Mouse (Mus musculus): ENCODE measurements around the gene Exoc3l2.

Gene Exoc3l2

DNA sequence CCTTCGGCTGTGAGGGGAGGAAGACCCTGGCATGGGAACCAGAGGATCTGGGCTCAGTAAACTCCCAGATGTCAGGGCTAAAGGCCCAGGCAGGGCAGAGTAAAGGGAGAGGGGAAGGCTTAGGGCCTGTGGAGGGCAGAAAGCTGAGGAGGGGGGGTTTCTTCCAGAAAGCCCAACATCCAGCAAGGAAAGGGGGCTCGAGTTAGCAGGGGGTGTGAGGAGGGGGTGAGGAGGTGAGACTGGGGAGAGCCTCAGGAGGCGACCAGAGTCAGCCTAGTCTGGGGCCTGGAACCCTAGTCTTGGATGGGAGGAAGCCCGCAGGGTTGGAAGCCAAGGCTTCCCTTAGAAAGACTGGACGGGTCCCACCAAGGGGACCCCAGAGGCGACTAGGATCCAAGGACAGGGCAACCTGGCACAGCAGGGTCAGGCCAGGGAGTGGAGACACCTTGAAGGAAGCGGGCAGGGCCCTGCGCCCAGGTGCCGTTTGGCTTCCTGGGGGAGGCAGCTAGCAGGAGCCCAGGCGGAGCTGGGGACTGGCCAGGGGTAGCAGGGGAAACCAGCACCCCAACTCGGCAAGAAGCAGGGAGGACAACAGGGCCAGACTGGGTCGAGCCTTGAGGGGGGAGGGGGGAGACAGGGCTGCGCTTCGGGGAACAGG, 5.6 kb upstream of the Exoc3l2 start:
- no peak for DNase-seq

GRCm38 (mm10) chr7:19458072-19458486, 5.1 kb upstream of the Exoc3l2 start:
- peak; percentile 44 to 54 for DNase-seq

DNA sequence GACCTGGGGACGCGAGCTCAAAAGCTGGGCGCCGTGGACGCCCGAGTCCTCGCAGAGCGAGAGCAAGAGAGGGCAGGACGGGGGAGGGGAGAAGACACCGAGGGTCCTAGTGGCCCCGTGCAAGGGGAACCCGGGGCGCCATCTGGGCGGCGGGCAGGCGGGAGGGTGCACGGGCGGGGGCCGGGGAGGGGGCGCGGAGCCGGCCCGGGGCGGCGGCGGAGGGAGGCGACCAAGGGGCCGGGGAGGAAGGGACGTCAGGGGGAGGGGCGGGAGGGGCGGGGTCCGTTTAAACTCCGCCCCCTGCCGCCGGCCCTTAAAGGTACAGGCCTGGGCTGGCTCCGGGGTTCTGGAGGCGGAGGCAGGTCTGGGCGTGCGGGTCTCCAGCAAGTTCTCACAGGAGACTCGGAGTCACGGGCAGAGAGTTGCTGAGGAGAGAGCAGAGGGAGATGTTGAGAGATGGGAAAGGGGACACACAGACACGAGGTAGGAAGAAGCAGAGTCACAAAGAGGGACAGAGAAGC, 4.5 kb upstream of the Exoc3l2 start, which contains the start of gene Mark4:
Gene Mark4 (minus strand): TSS at position 231 of the 521 bp plus-strand sequence.
- DNase-seq = peak; percentile 75

- DNase-seq = no peak
These were observed 3.8 kb upstream of the Exoc3l2 start for GRCm38 (mm10) chr7:19459144-19459870.

DNA sequence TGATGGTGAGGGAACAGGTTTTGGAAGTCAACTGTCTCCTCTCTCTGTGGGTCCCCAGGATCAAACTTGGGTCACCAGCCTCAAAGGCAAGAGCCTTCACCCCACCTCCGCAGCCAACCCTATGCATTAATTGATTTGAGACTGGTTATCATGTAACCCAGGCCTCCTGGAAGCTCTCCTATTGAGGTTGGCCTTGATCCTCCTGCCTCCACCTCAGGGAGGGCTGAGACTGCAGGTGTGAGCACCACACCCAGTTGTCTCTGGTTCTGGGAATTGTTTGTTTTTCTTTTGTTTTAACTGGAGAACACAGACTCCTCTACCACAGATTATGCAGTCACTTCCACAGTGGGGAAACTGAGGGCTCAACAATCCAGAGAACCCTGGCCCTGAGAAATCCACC, 2.6 kb upstream of the Exoc3l2 start:
- no peak for DNase-seq

- DNase-seq = peak; percentile 59 to 80
These were observed 1.6 kb upstream of the Exoc3l2 start for GRCm38 (mm10) chr7:19461488-19461887.

DNA sequence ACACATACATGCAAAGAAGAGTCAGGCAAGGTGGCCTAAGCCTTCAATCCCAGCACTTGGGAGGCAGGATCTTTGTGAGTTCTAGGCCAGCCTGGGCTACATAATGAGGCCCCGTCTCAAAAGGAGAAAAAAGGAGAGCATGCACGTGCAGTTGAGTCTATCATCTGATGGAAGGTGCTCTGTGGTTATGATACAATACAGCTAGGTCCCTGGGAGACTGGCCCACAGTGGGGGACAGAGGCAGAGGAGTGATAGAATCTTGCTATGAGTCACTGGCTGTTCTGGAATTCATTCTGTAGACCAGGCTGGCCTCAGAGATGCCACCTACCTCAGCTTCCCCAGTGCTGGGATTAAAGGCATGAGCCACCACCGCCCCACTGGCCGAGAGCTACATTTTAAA, 688 bp upstream of the Exoc3l2 start:
- DNase-seq = no peak

GRCm38 (mm10) chr7:19464367-19465307, 1.5 kb downstream of the Exoc3l2 start:
- no peak for DNase-seq

GRCm38 (mm10) chr7:19466602-19467145, 3.5 kb downstream of the Exoc3l2 start:
- peak in 1 of 2 experiments; percentile 53 for DNase-seq

- DNase-seq = peak in 1 of 2 experiments; percentile 46
These were observed 4.5 kb downstream of the Exoc3l2 start for GRCm38 (mm10) chr7:19467638-19468037.

GRCm38 (mm10) chr7:19468279-19468678, 5.1 kb downstream of the Exoc3l2 start:
- no peak for DNase-seq

- DNase-seq = no peak
These were observed 6.3 kb downstream of the Exoc3l2 start for GRCm38 (mm10) chr7:19469404-19469803.

GRCm38 (mm10) chr7:19470308-19470707, 7.2 kb downstream of the Exoc3l2 start:
- no peak for DNase-seq

GRCm38 (mm10) chr7:19472403-19472802, 9.3 kb downstream of the Exoc3l2 start:
- peak; percentile 58 to 75 for DNase-seq

DNA sequence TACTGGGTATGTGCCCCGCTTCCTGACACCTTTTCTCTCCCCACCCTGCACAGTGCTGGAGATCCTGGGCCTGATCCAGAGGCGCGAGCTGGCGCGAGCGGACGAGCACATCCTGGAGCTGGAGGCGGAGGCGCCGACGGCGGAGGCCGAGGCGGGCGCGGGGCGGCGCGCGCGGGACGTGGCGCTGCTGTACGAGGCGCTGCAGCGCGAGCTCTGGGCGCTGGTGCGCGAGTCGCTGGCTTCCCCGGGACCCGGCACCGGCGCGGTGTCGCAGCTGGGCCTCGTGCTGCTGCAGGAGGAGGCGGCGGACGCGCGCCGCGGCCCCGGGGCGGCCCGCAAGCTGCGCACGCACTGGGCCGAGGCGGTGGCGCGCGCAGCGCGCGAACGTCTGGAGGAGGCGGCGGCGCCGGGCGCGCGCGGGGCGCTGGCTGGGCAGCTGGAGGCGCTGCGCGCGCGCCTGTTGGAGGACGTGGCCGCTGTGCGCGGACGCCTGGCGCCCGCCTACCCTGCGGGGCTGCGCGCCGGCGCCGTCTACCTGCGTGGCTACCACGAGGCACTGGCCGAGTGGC, 10.8 kb downstream of the Exoc3l2 start:
- DNase-seq = peak in 1 of 2 experiments; percentile 40

GRCm38 (mm10) chr7:19477084-19477483, 14.0 kb downstream of the Exoc3l2 start:
- no peak for DNase-seq

DNA sequence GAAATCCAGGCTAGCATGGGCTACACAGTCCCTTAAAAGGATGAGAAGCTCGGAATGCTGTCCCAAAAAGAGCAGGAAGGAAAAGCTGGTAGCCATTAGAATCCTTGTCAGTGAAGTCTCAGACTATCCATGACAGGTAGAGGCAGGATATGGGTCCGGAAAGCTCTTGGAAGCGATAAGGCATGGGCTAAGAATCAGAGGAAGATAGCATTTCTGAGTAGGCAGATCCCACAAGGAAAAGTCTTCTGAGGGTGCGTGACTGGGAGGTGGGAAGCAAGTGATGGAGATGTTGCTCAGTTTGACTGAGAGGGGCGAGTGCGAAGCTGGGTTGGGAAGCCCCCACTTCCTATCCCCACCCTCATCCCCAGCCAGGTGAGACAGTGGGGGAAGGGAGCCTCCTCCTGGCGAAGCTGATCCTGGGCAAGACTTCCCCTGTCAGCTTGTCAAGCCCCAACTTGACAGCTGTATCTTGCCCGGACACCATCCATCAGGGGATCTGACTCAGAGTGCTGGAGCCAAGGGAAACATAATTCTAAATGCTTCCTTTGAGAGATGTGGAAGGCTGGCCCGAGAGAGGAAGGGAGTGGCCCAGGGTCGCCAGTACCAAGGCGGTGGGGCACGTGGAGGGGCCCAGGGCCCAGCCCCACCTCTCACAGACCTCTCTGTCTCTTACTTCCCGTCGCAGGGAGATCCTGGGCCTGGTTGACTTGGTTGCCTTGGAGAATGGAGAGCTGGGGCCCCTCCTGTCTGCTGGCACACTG, 14.7 kb downstream of the Exoc3l2 start:
- peak; percentile 63 to 76 for DNase-seq

GRCm38 (mm10) chr7:19483281-19483680, 20.1 kb downstream of the Exoc3l2 start:
- no peak for DNase-seq

DNA sequence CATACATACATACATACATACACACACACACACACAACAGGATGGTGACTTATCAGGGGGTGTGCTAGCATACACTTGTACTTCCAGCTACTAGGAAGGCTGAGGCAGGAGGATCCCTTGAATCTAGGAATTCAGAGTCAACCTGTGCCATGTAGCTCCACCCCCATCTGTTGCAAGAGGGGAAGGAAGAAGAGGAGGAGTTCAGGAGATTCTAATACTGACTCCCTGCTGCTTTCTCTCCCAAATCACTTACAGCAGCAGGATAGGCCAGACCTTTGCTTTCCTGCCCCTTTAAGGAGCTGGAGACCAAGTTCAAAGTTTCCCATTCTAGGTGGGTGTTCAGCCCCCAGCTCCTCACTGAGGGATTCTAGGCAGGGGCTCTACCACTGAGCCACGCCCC, 22.4 kb downstream of the Exoc3l2 start:
- no peak for DNase-seq

DNA sequence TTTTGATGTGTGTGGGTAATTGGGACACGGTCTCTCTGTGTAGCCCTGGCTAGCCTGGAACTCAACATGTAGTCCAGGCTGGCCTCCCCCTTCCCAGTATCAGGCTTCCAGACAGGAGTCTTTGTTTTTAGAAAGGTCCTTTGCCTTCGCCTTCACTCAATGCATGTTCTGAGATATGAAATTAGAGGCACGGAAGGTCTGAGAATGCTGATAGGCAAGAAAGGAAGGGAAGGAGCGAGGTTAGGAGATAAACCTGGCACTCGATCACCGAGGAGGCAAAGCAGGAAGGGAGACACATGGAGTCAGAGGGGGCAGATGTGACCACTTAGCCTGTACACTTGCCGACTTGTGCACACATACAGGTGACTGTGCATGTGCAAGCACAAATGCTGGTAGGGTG, 23.4 kb downstream of the Exoc3l2 start:
- no peak for DNase-seq

GRCm38 (mm10) chr7:19489525-19489924, 26.4 kb downstream of the Exoc3l2 start:
- no peak for DNase-seq

Data from kidney, adult 8-10 months (tissue).